In the genomic region with DNA sequence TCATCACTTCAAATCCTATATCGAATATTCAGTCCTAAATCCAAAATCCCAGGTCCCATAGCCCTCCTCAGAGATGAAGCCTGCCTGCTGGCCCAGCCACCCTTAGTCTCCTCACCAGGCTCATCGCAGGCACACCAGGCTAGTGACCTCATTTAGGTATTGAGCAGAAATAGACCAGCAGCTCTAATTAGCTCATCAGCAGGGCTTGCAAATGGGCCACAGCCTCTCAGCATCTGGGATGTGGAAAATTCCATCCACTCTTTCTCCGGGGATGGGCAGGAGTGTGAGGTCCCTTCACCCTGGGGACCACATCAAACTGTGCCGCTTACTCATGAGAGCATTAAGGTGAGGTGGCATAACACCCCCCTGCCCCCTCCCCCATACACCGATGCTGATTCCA, we compare ENCODE assay signal across 12 mouse cellular contexts.
"Had no signal": no experiment of that assay in that cellular context is flagged by ENCODE, and none has a peak within 500 bp of the region (broad histone marks: within the 10 kb centered on the region; RNA-seq: fewer than 3 reads in every experiment).

No protein-coding gene starts in this region.

- DNase-seq: kidney, adult 18-20 months; kidney, postnatal 10 days; kidney, postnatal 4 days; liver; lung, adult 18-20 months; thymus, postnatal 36 days had no signal

- H3K27me3 ChIP-seq: limb, embryonic 12.5 days; midbrain, embryonic 15.5 days; neural tube, embryonic 13.5 days; stomach, embryonic 15.5 days had no signal

- H3K27ac ChIP-seq: limb, embryonic 12.5 days; liver, embryonic 14.5 days; midbrain, embryonic 10.5 days; midbrain, embryonic 15.5 days; neural tube, embryonic 13.5 days; stomach, embryonic 15.5 days had no signal

- H3K4me2 ChIP-seq: limb, embryonic 12.5 days; midbrain, embryonic 15.5 days; neural tube, embryonic 13.5 days; stomach, embryonic 15.5 days had no signal

- H3K9ac ChIP-seq: limb, embryonic 12.5 days; liver, embryonic 14.5 days; midbrain, embryonic 15.5 days; neural tube, embryonic 13.5 days; stomach, embryonic 15.5 days had no signal

- H3K9me3 ChIP-seq: limb, embryonic 12.5 days; midbrain, embryonic 15.5 days; neural tube, embryonic 13.5 days; stomach, embryonic 15.5 days had no signal

- ATAC-seq: midbrain, embryonic 15.5 days had no signal

- H3K36me3 ChIP-seq: limb, embryonic 12.5 days; midbrain, embryonic 10.5 days; midbrain, embryonic 15.5 days; neural tube, embryonic 13.5 days; stomach, embryonic 15.5 days had no signal

- H3K4me3 ChIP-seq: limb, embryonic 12.5 days; midbrain, embryonic 10.5 days; midbrain, embryonic 15.5 days; neural tube, embryonic 13.5 days; stomach, embryonic 15.5 days had no signal
